Mouse (Mus musculus): ENCODE results near the gene Ccr1. TPM values are rescaled to one million over a fixed set of nuclear protein-coding genes. Genes with fewer than 3 reads are reported as not detected.

The Ccr1 gene
- total and polyA plus RNA-seq, 3 experiments = 0.07 TPM; not detected in 2

DNA sequence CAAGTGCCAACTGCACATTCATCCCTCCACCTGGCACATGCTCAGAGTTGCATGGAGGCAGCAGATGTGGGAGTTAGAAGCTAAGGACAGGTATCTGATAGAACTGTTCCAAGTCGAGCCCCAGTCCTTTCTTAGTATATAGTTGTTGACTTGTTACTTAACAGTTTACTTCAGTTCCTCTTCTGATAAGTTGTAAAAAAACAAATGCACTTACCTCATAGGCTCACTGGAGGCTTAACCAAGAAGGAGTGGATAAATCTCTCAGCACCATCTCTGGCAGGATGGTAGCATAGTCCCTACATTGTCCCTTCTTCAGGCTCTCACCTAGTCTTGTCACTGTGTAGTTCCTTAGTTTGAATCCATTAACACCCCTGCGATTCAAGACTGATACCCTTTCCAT lies 44.2 kb upstream of the Ccr1 start:
- H3K9me3 ChIP-seq (replicated peaks; ENCODE audit: insufficient read depth, low read length) = no peaks in the 10 kb centered on the region
- no peak for TF ChIP-seq ELF1 (IDR thresholded peaks at IDR 0.05; ENCODE audit: low read depth, low read length)
- no peak for TF ChIP-seq MAFK (IDR thresholded peaks at IDR 0.05; ENCODE audit: borderline replicate concordance, low read depth, low read length)
- no peak for TF ChIP-seq MAZ (IDR thresholded peaks at IDR 0.05; ENCODE audit: low read depth, low read length)
- no peak for TF ChIP-seq RCOR1 (IDR thresholded peaks at IDR 0.05; ENCODE audit: low read depth, low read length)
- no peak for TF ChIP-seq NELFE (IDR thresholded peaks at IDR 0.05; ENCODE audit: low read depth, low read length)
- TF ChIP-seq SIN3A (IDR thresholded peaks at IDR 0.05; ENCODE audit: low read length) = no peak
- TF ChIP-seq KAT2A (conservative IDR thresholded peaks at IDR 0.05; ENCODE audit: low read depth, low read length) = no peak
- TF ChIP-seq HCFC1 (IDR thresholded peaks at IDR 0.05; ENCODE audit: low read depth, low read length) = no peak
- no peak for TF ChIP-seq POLR2AphosphoS2 (IDR thresholded peaks at IDR 0.05; ENCODE audit: low read length)
- no peak for TF ChIP-seq TAL1 (IDR thresholded peaks at IDR 0.05; ENCODE audit: low read length)

GRCm38 (mm10) chr9:123999784-124000183 lies 31.3 kb upstream of the Ccr1 start:
- TF ChIP-seq MAX (IDR thresholded peaks at IDR 0.05; ENCODE audit: low read length) (no peak), NELFE (IDR thresholded peaks at IDR 0.05; ENCODE audit: low read depth, low read length) (no peak), JUND (IDR thresholded peaks at IDR 0.05; ENCODE audit: low read depth, low read length) (no peak), MYB (IDR thresholded peaks at IDR 0.05; ENCODE audit: low read depth, low read length) (no peak), MAFK (IDR thresholded peaks at IDR 0.05; ENCODE audit: borderline replicate concordance, low read depth, low read length) (no peak), SIN3A (IDR thresholded peaks at IDR 0.05; ENCODE audit: low read length) (no peak), E2F4 (IDR thresholded peaks at IDR 0.05; ENCODE audit: borderline replicate concordance, low read depth, low read length) (no peak)

More for the DNA sequence above, 44.2 kb upstream of the Ccr1 start:
- DNase-seq (ENCODE audit: low read depth, low spot score) = no peak
- no peak overlapping the region for H3K27ac ChIP-seq (ENCODE audit: control insufficient read depth, low read depth, low read length)
- peaks cover 0 to 11% of the 10 kb centered on the region in 2 experiments; a peak in 2 of 4 replicates for H3K36me3 ChIP-seq (ENCODE audit: control insufficient read depth in 1 of 2, insufficient read depth in 2 of 2, low read length in 2 of 2)
- no peak overlapping the region for H3K4me3 ChIP-seq (ENCODE audit: control insufficient read depth in 1 of 2, insufficient read depth in 1 of 2, low read depth in 2 of 2, low read length in 2 of 2)
- H3K4me1 ChIP-seq (ENCODE audit: control insufficient read depth in 1 of 2, insufficient read depth in 2 of 2, low read length in 2 of 2) = peaks cover 5 to 10% of the 10 kb centered on the region in 2 experiments
- no peaks in the 10 kb centered on the region; a peak in 2 of 4 replicates for H3K27me3 ChIP-seq (ENCODE audit: control insufficient read depth in 1 of 2, insufficient read depth in 2 of 2, low read length in 2 of 2)
- H3K79me2 ChIP-seq (ENCODE audit: control insufficient read depth, insufficient read depth, low read length, poor library complexity) = no peaks in the 10 kb centered on the region
- H3K9ac ChIP-seq (ENCODE audit: control insufficient read depth, low read depth, low read length, poor library complexity, severe bottlenecking) = no peak overlapping the region

DNA sequence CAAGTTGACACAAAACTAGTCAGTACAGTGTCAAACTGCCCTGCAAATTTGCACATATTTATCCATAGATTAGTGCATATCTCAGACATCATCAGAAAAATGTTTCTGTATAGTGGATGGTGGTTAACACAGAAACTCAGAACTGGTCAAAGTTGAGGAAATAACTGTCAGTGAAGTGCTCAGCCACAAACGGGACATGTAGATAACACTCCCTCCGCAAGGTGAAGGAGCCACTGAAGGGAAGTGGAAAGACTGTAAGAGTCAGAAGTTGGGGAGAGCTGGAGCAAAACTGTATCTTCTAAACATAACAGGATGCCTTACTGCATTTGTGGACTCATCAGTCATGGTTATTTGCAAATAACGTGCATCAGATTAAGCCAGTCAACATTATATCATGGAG lies 29.2 kb upstream of the Ccr1 start:
- no peak overlapping the region for H3K4me3 ChIP-seq (ENCODE audit: control insufficient read depth in 1 of 2, insufficient read depth in 1 of 2, low read depth in 2 of 2, low read length in 2 of 2)
- no peaks in the 10 kb centered on the region for H3K27me3 ChIP-seq (ENCODE audit: control insufficient read depth in 1 of 2, insufficient read depth in 2 of 2, low read length in 2 of 2)
- H3K27ac ChIP-seq (ENCODE audit: control insufficient read depth, low read depth, low read length) = no peak overlapping the region
- DNase-seq (ENCODE audit: low read depth, low spot score) = peak; percentile 50
- H3K9me3 ChIP-seq (replicated peaks; ENCODE audit: insufficient read depth, low read length) = no peaks in the 10 kb centered on the region
- H3K9ac ChIP-seq (ENCODE audit: control insufficient read depth, low read depth, low read length, poor library complexity, severe bottlenecking) = no peak overlapping the region
- H3K79me2 ChIP-seq (ENCODE audit: control insufficient read depth, insufficient read depth, low read length, poor library complexity) = no peaks in the 10 kb centered on the region
- H3K36me3 ChIP-seq (ENCODE audit: control insufficient read depth in 1 of 2, insufficient read depth in 2 of 2, low read length in 2 of 2) = peaks cover 0 to 21% of the 10 kb centered on the region in 2 experiments; a peak in 2 of 4 replicates
- H3K4me1 ChIP-seq (ENCODE audit: control insufficient read depth in 1 of 2, insufficient read depth in 2 of 2, low read length in 2 of 2) = peaks cover 4 to 14% of the 10 kb centered on the region in 2 experiments
- TF ChIP-seq CHD2 (IDR thresholded peaks at IDR 0.05; ENCODE audit: low read length) (no peak), GATA1 (IDR thresholded peaks at IDR 0.05; ENCODE audit: low read depth, low read length) (peak; percentile 37; the same call in 1 of the 2 replicates), NRF1 (IDR thresholded peaks at IDR 0.05; ENCODE audit: insufficient read depth, low read depth, low read length, poor library complexity, severe bottlenecking) (no peak), ETS1 (IDR thresholded peaks at IDR 0.05; ENCODE audit: low read depth, low read length) (no peak), TCF12 (IDR thresholded peaks at IDR 0.05; ENCODE audit: low read depth, low read length) (peak; percentile 20; the same call in 1 of the 2 replicates), KAT2A (conservative IDR thresholded peaks at IDR 0.05; ENCODE audit: low read depth, low read length) (no peak), USF2 (IDR thresholded peaks at IDR 0.05; ENCODE audit: borderline replicate concordance in 1 of 2, insufficient read depth in 1 of 2, low read depth in 1 of 2, low read length in 2 of 2) (no peak), MAX (IDR thresholded peaks at IDR 0.05; ENCODE audit: low read length) (no peak), CTCF (IDR thresholded peaks at IDR 0.05 in 2 of 3, conservative IDR thresholded peaks at IDR 0.05 in 1 of 3; ENCODE audit: control insufficient read depth in 1 of 3, insufficient read depth in 1 of 3, low read depth in 2 of 3, low read length in 3 of 3, poor library complexity in 1 of 3, severe bottlenecking in 1 of 3) (no peak), UBTF (IDR thresholded peaks at IDR 0.05; ENCODE audit: borderline replicate concordance, insufficient read depth, low read depth, low read length) (no peak), EP300 (IDR thresholded peaks at IDR 0.05; ENCODE audit: low read depth in 1 of 2, low read length in 2 of 2) (peak; percentile 44 to 55; a peak in 2 of 4 replicates), SMC3 (IDR thresholded peaks at IDR 0.05; ENCODE audit: low read depth, low read length) (no peak), MEF2A (IDR thresholded peaks at IDR 0.05; ENCODE audit: extremely low read depth, insufficient replicate concordance, low read depth, low read length, poor library complexity, severe bottlenecking) (no peak)

More at GRCm38 (mm10) chr9:123999784-124000183, 31.3 kb upstream of the Ccr1 start:
- H3K36me3 ChIP-seq (ENCODE audit: control insufficient read depth in 1 of 2, insufficient read depth in 2 of 2, low read length in 2 of 2) = peaks cover 0 to 18% of the 10 kb centered on the region in 2 experiments; a peak in 2 of 4 replicates
- no peaks in the 10 kb centered on the region for H3K79me2 ChIP-seq (ENCODE audit: control insufficient read depth, insufficient read depth, low read length, poor library complexity)
- H3K9me3 ChIP-seq (replicated peaks; ENCODE audit: insufficient read depth, low read length) = no peaks in the 10 kb centered on the region
- H3K4me3 ChIP-seq (ENCODE audit: control insufficient read depth in 1 of 2, insufficient read depth in 1 of 2, low read depth in 2 of 2, low read length in 2 of 2) = no peak overlapping the region
- no peak for DNase-seq (ENCODE audit: low read depth, low spot score)
- no peak overlapping the region for H3K27ac ChIP-seq (ENCODE audit: control insufficient read depth, low read depth, low read length)
- H3K4me1 ChIP-seq (ENCODE audit: control insufficient read depth in 1 of 2, insufficient read depth in 2 of 2, low read length in 2 of 2) = peaks cover 4 to 11% of the 10 kb centered on the region in 2 experiments
- H3K27me3 ChIP-seq (ENCODE audit: control insufficient read depth in 1 of 2, insufficient read depth in 2 of 2, low read length in 2 of 2) = no peaks in the 10 kb centered on the region
- H3K9ac ChIP-seq (ENCODE audit: control insufficient read depth, low read depth, low read length, poor library complexity, severe bottlenecking) = no peak overlapping the region

Data from MEL (cell line).